Mouse (Mus musculus): Measurements from ENCODE around the gene Mfng.

The Mfng gene

DNA sequence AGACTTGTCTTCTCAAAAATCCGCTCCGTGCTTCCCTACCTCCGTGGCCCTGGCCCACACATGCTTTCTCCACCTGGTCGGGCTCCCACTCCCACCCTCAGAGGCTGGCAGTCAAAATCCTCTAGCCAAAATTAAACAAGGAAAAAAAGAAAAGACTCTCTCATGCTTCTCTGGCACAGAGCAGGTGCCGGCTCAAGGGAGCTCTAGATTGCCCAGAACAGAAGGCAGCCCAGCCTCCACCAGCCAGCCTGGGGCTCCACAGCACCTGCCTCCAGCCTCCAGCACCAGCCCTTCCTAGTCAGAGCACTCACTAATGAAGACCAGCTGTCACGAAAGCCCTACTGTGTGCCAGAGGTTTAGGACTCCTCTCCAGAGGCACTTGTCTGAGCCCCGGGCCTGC lies 59.5 kb downstream of the Mfng start:
- DNase-seq: no peak

DNA sequence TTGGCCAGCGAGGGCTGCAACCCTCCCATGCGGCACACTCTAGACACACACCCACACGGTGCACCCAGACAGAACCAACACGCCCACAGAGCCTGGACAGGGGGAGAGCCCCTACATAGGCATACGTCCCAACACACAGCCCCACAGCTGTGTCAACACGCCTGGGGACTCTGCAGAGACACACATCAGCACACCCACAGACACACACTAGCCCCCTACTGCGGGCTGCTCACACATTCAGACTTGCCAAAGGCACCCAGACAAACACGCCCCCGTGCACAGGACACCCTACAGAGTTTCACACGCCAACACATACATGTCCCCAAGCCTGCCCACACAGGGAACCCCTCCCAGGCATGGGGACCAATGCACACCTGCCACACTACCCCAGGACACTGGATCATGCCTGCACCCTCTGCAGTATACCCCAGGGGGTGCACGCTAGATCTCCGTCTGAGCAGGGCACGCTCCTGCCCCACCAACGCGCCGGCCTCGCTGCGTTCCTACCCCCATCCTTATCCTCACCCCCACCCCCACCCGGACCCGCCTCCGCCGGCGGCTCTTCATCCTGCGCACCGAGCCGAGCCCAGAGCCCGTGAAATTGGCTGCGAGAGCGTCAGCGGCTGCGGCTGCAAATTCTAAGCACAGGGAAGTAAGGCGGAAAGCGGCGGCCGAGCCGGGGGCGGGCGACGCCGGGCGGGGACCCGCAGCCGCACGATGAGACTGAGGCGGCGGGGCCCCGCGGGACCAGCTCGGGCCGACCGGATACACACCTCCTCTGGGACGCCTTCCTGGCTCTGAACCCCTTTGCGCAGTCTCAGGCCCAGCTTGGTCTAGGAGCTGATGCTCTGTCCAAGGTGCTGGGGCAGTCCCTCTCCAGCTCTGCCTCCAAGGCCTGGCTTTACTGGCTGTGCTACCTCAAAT lies 60.7 kb downstream of the Mfng start:
- no peak for DNase-seq

DNA sequence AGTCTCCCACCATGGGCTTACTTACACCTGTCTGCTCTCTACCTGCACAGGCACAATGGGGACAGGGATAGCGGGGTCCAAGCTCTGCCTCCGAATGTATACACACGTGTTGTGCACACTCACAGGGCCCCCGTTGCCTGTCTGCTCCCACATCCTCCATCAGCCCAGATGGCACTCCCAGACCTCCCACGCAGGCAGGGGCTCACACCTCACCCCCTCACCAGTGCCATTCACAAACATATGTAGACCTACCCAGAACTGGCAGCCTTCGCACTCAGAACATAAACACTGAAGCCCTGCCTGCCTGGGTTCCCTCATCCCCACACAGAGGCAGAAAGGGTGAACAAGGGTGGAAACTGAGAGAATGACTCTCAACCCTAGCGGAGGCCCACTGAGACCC lies 61.3 kb downstream of the Mfng start:
- DNase-seq: no peak

DNA sequence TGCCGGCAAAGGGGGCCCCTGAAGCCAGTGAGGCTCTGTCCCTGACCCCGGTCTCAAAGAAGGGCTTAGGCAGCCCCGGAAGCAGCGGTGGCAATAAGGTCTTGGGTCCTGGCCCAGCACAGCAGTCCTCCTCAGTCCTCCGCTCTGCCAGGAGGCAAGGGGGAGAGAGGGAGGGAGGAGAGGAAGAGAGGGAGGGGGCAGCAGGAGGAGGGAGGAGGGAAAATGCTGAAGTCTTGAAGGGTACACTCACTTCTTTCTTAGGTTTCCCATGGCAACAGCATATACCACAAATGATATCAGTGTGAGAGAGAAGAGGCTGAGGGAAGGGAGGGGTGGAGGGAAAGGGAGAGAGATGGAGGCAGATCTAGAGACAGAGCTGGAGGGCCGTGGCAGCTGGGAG lies 62.6 kb downstream of the Mfng start:
- no peak for DNase-seq

DNA sequence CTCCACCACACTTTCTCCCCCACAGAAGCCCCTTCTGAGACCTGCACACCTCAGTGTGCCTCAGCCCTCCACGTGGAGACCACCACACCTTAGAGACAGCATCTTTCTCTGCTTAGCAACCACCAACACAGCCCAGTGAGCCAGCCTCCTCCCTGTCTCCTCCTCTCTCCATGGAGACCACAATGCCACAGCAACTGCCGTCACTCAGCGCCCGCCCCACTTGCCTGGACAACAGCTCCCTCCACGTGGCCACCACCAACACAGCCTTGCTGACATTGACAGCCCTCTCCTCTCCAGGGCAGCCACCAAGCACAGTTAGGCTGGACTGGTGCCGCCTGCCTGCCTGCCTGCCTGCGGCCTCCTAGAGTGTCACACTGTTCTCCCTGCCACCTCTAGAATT lies 63.5 kb downstream of the Mfng start:
- DNase-seq: no peak

DNA sequence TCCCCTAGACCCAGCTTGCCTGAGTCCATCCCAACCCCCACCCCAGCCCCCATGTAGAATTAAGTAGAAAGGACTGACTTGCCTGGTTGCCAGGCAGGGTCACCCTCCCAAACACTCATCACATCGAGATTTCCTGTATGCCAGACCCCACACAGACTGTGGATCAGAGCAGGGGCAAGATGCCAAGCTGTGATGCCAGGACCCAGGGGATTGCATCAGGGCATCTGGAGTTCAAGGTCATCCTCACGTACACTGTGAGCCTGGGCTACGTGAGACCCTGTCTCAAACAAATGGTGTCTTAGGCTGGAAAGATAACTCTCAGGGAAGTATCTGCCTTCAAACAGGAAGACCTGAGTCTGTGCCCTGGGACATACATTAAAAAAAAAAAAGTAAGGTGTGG lies 66.6 kb downstream of the Mfng start:
- no peak for DNase-seq
